Mouse (Mus musculus): Measurements from ENCODE around the gene Oip5. TPM values are rescaled to one million over a fixed set of nuclear protein-coding genes. Genes with fewer than 3 reads are reported as not detected.

Oip5 gene
- total RNA-seq, 2 experiments from 2014 or later, result 0.32 TPM; not detected in 1

GRCm38 (mm10) chr2:119584282-119584681, 34.0 kb downstream of the Oip5 start:
- DNase-seq, result no peak

GRCm38 (mm10) chr2:119583439-119583838, 34.8 kb downstream of the Oip5 start:
- DNase-seq, result no peak

GRCm38 (mm10) chr2:119581571-119581970, 36.7 kb downstream of the Oip5 start:
- DNase-seq, result no peak

GRCm38 (mm10) chr2:119572471-119572870, 45.8 kb downstream of the Oip5 start:
- no peak for DNase-seq

GRCm38 (mm10) chr2:119566182-119566855, 52.0 kb downstream of the Oip5 start:
- no peak for DNase-seq

GRCm38 (mm10) chr2:119565284-119565683, 53.0 kb downstream of the Oip5 start:
- DNase-seq, result no peak

- DNase-seq, result no peak
These were observed 56.5 kb downstream of the Oip5 start for GRCm38 (mm10) chr2:119561794-119562193.

Other genes with a start within 250 kb of the Oip5 start
- 10 to 100 TPM in 1 of 2 experiments, 1 to 10 TPM in 1; 9.5 to 12.5 TPM for gene Ino80, start 140.8 kb downstream of the Oip5 start, total RNA-seq (2021)
- gene Exd1, start 70.8 kb downstream of the Oip5 start, total RNA-seq (2021), result under 1 TPM; 0.51 to 0.82 TPM
- gene Chp1, start 70.8 kb downstream of the Oip5 start, total RNA-seq (2021), result 10 to 100 TPM; 60.8 to 84.9 TPM
- under 1 TPM; 0.46 to 0.54 TPM for gene Nusap1, start 171 bp downstream of the Oip5 start, total RNA-seq (2021)
- gene Ndufaf1, start 44.4 kb upstream of the Oip5 start, total RNA-seq (2021), result 10 to 100 TPM; 44.2 to 51.0 TPM
- 10 to 100 TPM; 18.4 to 22.0 TPM for gene Rtf1, start 56.6 kb upstream of the Oip5 start, total RNA-seq (2021)
- not detected for gene Itpka, start 123.9 kb upstream of the Oip5 start, total RNA-seq (2021)
- gene Ltk, start 142.0 kb upstream of the Oip5 start, total RNA-seq (2021), result not detected
- 10 to 100 TPM; 14.4 to 16.4 TPM for gene Rpap1, start 169.1 kb upstream of the Oip5 start, total RNA-seq (2021)
- gene Tyro3, start 179.3 kb upstream of the Oip5 start, total RNA-seq (2021), result under 1 TPM; 0.61 to 0.67 TPM

Data from gastrocnemius, postnatal 25 days (tissue).